Mouse (Mus musculus) B cell, adult 67 days (primary cell): ENCODE results near the gene Il17d. TPM values are rescaled to one million over a fixed set of nuclear protein-coding genes. Genes with fewer than 3 reads are reported as not detected.

Experiments used
- total RNA-seq, 2 experiments: library from RNA; stranded (reverse); gene quantifications; 4 replicates each; pipeline ENCODE4 v1.2.4; 2023

Gene Il17d
- not detected for total RNA-seq

DNA sequence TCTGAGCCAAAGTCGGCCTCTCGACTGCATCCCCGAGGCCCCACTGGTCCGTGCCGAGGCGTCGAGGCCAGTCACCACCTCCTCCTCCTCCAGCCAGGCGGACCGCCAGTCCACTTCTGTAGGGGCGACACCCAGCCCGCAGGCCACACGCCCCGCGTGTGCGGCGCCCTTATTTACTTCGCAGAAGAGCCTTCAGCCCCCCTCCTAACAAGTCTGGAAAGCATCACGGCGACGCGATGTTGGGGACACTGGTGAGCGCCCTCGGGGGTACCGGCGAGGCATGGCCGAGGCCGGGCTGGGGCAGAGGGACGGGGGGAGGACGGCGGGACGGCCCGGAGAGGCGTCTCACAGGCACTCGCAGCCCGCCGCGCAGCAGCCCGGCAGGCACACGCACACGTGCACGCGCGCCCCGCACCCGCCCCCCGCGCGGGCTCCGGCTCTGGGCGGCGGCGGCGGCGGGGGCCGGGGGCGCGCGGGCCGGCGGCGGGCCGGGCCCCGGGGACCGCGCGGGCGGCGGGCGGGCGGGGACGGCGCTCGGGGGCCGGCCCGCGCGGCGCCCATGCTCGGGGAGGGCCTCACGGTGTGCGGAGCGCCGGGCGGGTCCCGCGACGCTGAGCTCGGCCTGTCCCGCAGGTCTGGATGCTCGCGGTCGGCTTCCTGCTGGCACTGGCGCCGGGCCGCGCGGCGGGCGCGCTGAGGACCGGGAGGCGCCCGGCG, at the start of gene Il17d:
Gene Il17d, plus strand, starts transcription at position 107 of the 717 bp plus-strand sequence.

DNA sequence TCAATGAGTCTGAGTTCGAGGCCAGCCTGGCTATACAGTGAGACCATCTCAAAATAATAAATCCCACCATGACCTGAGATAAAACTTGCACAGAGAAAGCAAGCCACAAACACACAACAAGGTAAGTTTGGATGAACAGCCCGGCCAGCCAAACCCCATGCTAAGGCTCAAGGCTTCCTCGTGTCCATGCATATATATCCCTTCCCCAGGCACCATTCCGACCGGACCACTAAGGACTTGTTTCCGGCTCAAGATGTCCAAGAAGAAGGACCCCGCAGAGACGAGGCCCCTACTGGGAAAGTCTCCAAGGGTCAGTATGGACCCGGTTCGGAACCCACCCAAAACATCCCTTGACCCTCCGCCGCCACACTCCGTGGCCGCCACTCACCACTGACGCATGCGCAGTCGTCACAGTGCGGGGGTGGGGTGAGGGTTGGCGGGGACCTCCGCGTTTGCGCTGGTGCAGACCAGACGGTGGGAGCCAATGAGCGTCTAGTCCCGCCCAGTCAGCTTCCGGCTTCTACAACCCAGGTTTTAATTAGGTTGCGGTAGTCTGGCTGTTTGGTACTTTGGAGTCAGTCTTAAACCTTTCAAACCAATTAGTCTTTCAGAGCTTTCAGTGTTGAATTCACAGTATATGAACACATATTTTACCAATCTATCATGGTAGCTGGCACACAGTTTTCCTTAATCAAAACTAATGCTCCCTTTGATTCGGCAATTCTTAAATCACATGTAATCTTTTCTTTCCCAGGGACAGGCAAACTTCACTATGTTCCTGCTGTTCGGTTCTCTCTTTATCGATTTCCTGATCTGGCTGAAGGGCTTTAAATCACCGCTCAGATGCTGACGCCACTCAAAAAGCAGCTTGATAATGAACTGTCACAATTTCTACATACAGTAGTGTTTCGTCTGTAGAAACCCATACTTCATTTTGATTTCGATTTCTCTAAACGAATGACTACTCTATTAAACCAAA, 46.9 kb downstream of the Il17d start, which contains the start of gene Eef1akmt1:
Gene Eef1akmt1, minus strand, starts transcription at position 458 of the 979 bp plus-strand sequence.

Other genes with a start within 250 kb of the Il17d start
- 10 to 100 TPM; 11.1 to 14.2 TPM for gene Cryl1, start 126.2 kb upstream of the Il17d start, total RNA-seq
- gene Ift88, start 100.7 kb upstream of the Il17d start, total RNA-seq: 10 to 100 TPM in 1 of 2 experiments, 1 to 10 TPM in 1; 7.2 to 10.7 TPM
- 10 to 100 TPM; 10.3 to 12.1 TPM for gene Eef1akmt1, start 46.8 kb downstream of the Il17d start, total RNA-seq
- 10 to 100 TPM; 33.3 to 39.6 TPM for gene Xpo4, start 140.7 kb downstream of the Il17d start, total RNA-seq
- gene Gm49361, start 221.3 kb downstream of the Il17d start, total RNA-seq: 1 to 10 TPM in 1 of 2 experiments, not detected in 1; 1.1 TPM
- gene Lats2, start 233.6 kb downstream of the Il17d start, total RNA-seq: 10 to 100 TPM; 81.4 to 83.5 TPM